Mouse (Mus musculus) myocyte (in vitro differentiated cells): ENCODE results near the gene 6330409D20Rik. TPM values are rescaled to one million over a fixed set of nuclear protein-coding genes. Genes with fewer than 3 reads are reported as not detected.
A peak's percentile ranks its signal among the peaks of the same experiment; 100 is the strongest.

Experiments
- H3K27me3 ChIP-seq: one replicate; pipeline ENCODE4 v1.6.1; 2011; ENCODE audit not compliant: control insufficient read depth, insufficient read depth, insufficient read length
- H3K36me3 ChIP-seq: one replicate; pipeline ENCODE4 v1.6.1; 2011; ENCODE audit not compliant: control insufficient read depth, insufficient read depth
- H3K4me2 ChIP-seq: one replicate; pipeline ENCODE4 v1.6.1; 2011; ENCODE audit warnings: low read depth, control low read depth
- H3K4me3 ChIP-seq: one replicate; pipeline ENCODE4 v1.5.1; 2011; ENCODE audit warnings: mild to moderate bottlenecking, control low read depth, moderate library complexity
- H3K79me2 ChIP-seq: one replicate; pipeline ENCODE4 v1.6.1; 2011; ENCODE audit not compliant: control insufficient read depth, insufficient read depth
- H3ac ChIP-seq: one replicate; pipeline ENCODE4 v1.6.1; 2011; ENCODE audit not compliant: control insufficient read depth, insufficient read length
- CEBPB ChIP-seq: IDR thresholded peaks from 2 replicates; pipeline ENCODE4 v1.6.1; 2011; ENCODE audit warnings: mild to moderate bottlenecking, moderate library complexity; ENCODE audit not compliant: poor library complexity, insufficient read depth, severe bottlenecking
- E2F4 ChIP-seq: IDR thresholded peaks from one replicate; pipeline ENCODE4 v1.6.1; 2011; ENCODE audit warnings: mild to moderate bottlenecking, control low read depth, moderate library complexity; ENCODE audit not compliant: insufficient read depth
- MAX ChIP-seq: IDR thresholded peaks from one replicate; pipeline ENCODE4 v1.6.1; 2011; ENCODE audit warnings: low read depth, mild to moderate bottlenecking, control low read depth
- MYOD1 ChIP-seq, 3 experiments: IDR thresholded peaks; one replicate each; pipeline ENCODE4 v1.6.1; 2011; ENCODE audit warnings: control low read depth in 2 of 3, low read depth in 2 of 3, mild to moderate bottlenecking in 2 of 3, moderate library complexity in 1 of 3; ENCODE audit not compliant: insufficient read length in 2 of 3, control insufficient read depth in 1 of 3
- MYOG ChIP-seq, 3 experiments: IDR thresholded peaks; one replicate each; pipeline ENCODE4 v1.6.1; 2011; ENCODE audit warnings: control low read depth in 2 of 3, low read depth in 2 of 3, mild to moderate bottlenecking in 2 of 3; ENCODE audit not compliant: insufficient read length in 2 of 3, control insufficient read depth in 1 of 3, insufficient read depth in 1 of 3
- POLR2A ChIP-seq: IDR thresholded peaks from one replicate; pipeline ENCODE4 v1.6.1; 2011; ENCODE audit warnings: low read depth, mild to moderate bottlenecking, control low read depth, moderate library complexity; ENCODE audit not compliant: insufficient read length
- POLR2AphosphoS2 ChIP-seq: IDR thresholded peaks from one replicate; pipeline ENCODE4 v1.6.1; 2011; ENCODE audit warnings: low read depth, control low read depth; ENCODE audit not compliant: insufficient read length
- REST ChIP-seq: IDR thresholded peaks from one replicate; pipeline ENCODE4 v1.6.1; 2011; ENCODE audit warnings: mild to moderate bottlenecking, control low read depth, moderate library complexity; ENCODE audit not compliant: insufficient read depth, insufficient read length
- SRF ChIP-seq: IDR thresholded peaks from one replicate; pipeline ENCODE4 v1.6.1; 2011; ENCODE audit warnings: low read depth; ENCODE audit not compliant: control insufficient read depth, insufficient read length
- TCF12 ChIP-seq: IDR thresholded peaks from one replicate; pipeline ENCODE4 v1.6.1; 2011; ENCODE audit warnings: mild to moderate bottlenecking, control low read depth; ENCODE audit not compliant: poor library complexity, insufficient read depth, severe bottlenecking
- TCF3 ChIP-seq: IDR thresholded peaks from one replicate; pipeline ENCODE4 v1.6.1; 2011; ENCODE audit warnings: low read depth, control low read depth; ENCODE audit not compliant: insufficient read length
- USF1 ChIP-seq: IDR thresholded peaks from one replicate; pipeline ENCODE4 v1.6.1; 2011; ENCODE audit warnings: low read depth, mild to moderate bottlenecking, control low read depth, moderate library complexity
- polyA plus RNA-seq: library from polyadenylated mRNA; unstranded; fragments of >200 nt; fragmentation: generic; extraction: Trizol; gene quantifications from one replicate; pipeline ENCODE4 v1.2.1, GENCODE M21; 2012; ENCODE audit warnings: missing spikeins

6330409D20Rik gene
- polyA plus RNA-seq, 1 experiment, result not detected

DNA sequence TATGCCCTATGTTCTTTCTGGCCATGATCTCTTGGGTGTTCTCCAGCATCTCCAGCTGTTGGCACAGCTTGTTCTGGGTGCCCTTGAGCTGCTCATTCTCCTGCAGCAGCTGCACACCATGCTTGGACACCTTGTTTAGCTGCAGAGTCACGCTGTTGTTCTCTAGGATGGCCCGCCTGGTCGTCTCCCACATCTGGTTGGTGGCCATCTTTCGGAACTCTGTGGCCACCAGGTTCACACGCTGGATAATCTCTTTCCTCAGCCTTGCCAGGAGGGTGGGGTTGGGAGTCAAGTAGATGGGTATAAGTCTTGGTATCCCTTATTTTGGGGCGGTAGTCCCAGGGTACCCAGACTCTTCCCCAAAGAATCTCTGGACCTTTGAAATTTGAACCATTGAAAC is 38.9 kb upstream of the 6330409D20Rik start:
- H3K4me2 ChIP-seq, result no peak overlapping the region
- peaks cover 13% of the 10 kb centered on the region for H3K36me3 ChIP-seq
- H3K4me3 ChIP-seq, result no peak overlapping the region
- H3ac ChIP-seq, result no peak overlapping the region
- H3K79me2 ChIP-seq, result peaks cover 6% of the 10 kb centered on the region
- H3K27me3 ChIP-seq, result no peaks in the 10 kb centered on the region
- no peak for TF ChIP-seq TCF12
- no peak for TF ChIP-seq MYOG (IDR thresholded peaks at IDR 0.05; ENCODE audit: control insufficient read depth in 1 of 3, insufficient read depth in 1 of 3, insufficient read length in 2 of 3, low read depth in 2 of 3)
- no peak for TF ChIP-seq E2F4
- TF ChIP-seq CEBPB, result no peak
- TF ChIP-seq USF1, result no peak
- no peak for TF ChIP-seq POLR2AphosphoS2
- TF ChIP-seq MYOD1 (IDR thresholded peaks at IDR 0.05; ENCODE audit: control insufficient read depth in 1 of 3, insufficient read length in 2 of 3, low read depth in 2 of 3), result no peak
- no peak for TF ChIP-seq POLR2A
- TF ChIP-seq REST, result no peak
- no peak for TF ChIP-seq MAX
- TF ChIP-seq SRF, result no peak
- no peak for TF ChIP-seq TCF3

DNA sequence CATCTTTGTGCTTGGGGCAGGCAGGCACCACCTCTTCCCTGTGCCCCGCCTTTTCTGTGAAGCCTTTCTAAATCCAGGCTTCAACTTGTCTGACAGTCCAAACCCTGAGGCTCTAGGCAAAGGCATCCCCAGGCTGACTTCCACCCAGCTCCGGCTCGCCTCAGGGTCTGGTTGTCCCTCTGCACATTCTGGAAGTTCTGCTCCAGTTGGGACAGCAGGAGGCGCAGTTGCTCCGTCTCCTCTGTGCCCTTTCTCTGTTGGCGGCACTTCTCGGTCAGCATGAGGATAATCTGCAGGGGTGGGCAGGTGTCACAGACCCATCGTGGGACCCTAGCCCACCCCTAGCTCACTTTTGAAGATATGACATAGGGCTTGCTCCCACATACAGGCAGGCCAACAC is 38.3 kb upstream of the 6330409D20Rik start:
- TF ChIP-seq E2F4, result no peak
- no peak for TF ChIP-seq REST
- TF ChIP-seq CEBPB, result no peak
- TF ChIP-seq USF1, result no peak
- TF ChIP-seq TCF12, result no peak
- no peak for TF ChIP-seq POLR2A
- no peak for TF ChIP-seq POLR2AphosphoS2
- no peak for TF ChIP-seq MYOD1 (IDR thresholded peaks at IDR 0.05; ENCODE audit: control insufficient read depth in 1 of 3, insufficient read length in 2 of 3, low read depth in 2 of 3)
- peaks cover 6% of the 10 kb centered on the region for H3K79me2 ChIP-seq
- peaks cover 13% of the 10 kb centered on the region for H3K36me3 ChIP-seq
- no peak overlapping the region for H3ac ChIP-seq
- no peak overlapping the region for H3K4me2 ChIP-seq
- no peak overlapping the region for H3K4me3 ChIP-seq
- no peaks in the 10 kb centered on the region for H3K27me3 ChIP-seq

DNA sequence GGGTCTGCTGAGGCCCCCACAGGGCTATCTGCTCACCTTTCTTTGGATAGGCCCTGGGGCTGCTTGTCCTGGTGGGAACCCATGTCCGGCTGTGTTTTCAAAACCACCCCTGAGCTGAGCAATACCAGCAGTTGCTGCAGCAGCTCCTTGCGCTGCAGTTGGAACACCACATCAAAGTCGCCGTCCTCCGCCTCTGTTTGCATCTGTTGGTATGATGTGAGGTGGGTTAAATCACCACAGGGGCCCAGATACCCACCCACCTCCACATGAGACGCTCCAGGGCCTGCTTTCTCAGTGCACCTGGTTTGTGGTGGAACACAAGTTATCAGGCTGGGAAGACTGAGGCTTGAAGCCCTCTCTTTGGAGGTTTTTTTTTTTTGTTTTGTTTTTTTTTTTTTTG is 37.3 kb upstream of the 6330409D20Rik start:
- Histone ChIP-seq H3K4me2 (no peak overlapping the region), H3K4me3 (no peak overlapping the region), H3K79me2 (peaks cover 6% of the 10 kb centered on the region), H3K36me3 (peaks cover 13% of the 10 kb centered on the region), H3K27me3 (no peaks in the 10 kb centered on the region), H3ac (no peak overlapping the region)
- TF ChIP-seq MAX (no peak), POLR2AphosphoS2 (no peak)

GRCm38 (mm10) chr2:32776192-32776591 is 35.4 kb upstream of the 6330409D20Rik start:
- Histone ChIP-seq H3ac (peak overlapping the region; percentile 21), H3K4me3 (peak overlapping the region; percentile 71), H3K36me3 (peaks cover 13% of the 10 kb centered on the region), H3K79me2 (peaks cover 6% of the 10 kb centered on the region), H3K27me3 (no peaks in the 10 kb centered on the region), H3K4me2 (peak overlapping the region; percentile 75)
- TF ChIP-seq POLR2A, result peak; percentile 51
- no peak for TF ChIP-seq REST
- no peak for TF ChIP-seq TCF3
- no peak for TF ChIP-seq POLR2AphosphoS2
- TF ChIP-seq MYOD1 (IDR thresholded peaks at IDR 0.05; ENCODE audit: control insufficient read depth in 1 of 3, insufficient read length in 2 of 3, low read depth in 2 of 3), result peak in 1 of 3 experiments; percentile 2
- peak in 1 of 3 experiments; percentile 45 for TF ChIP-seq MYOG (IDR thresholded peaks at IDR 0.05; ENCODE audit: control insufficient read depth in 1 of 3, insufficient read depth in 1 of 3, insufficient read length in 2 of 3, low read depth in 2 of 3)

DNA sequence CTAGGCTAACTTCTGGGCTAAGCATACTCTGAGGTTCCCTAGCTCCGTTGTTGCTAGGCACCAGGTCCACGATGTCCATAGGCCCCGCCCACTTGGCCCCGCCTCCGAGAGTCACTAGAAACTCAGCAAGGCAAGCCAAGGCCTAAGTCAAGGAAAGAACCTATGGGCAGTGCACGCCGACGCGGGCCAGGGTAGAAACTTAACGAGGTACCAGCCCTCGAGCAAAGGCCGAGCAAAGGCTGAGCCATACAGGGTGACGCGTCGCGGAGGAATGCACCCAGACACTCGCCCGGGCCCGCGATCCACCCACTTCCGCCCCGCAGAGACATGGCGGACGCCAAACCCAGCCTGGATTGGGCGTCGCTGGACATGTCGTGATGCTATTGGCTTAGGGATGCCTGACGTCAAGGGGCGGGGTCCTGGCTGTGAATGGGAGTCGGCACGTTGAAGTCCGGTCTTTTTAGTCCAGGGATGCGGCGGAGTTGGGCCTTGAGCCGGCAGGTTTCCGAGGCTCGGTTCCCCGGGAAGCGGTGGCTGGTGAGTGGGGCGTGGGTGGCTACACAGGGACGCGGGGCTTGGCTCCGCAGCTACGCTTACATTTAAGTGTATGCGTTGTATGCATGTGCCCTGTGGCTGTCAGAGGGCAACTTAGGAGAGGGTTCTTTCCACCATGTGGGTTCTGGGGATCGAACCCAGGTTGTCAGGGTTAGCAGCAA is 34.7 kb upstream of the 6330409D20Rik start, which contains the start of the genes Ttc16 and Ptrh1:
Gene Ttc16, minus strand, starts transcription at position 275 of the 716 bp plus-strand sequence.
Gene Ptrh1, plus strand, starts transcription at position 428 of the 716 bp plus-strand sequence.
- Histone ChIP-seq H3K4me3 (peak within 1 kb of the TSS; percentile 71), H3ac (peak within 1 kb of the TSS; percentile 21), H3K79me2 (peaks cover 6% of the 10 kb centered on the region), H3K36me3 (peaks cover 13% of the 10 kb centered on the region), H3K27me3 (no peaks in the 10 kb centered on the region), H3K4me2 (peak within 1 kb of the TSS; percentile 85)
- TF ChIP-seq USF1 (no peak), CEBPB (no peak), TCF3 (no peak), POLR2AphosphoS2 (peak; percentile 83), POLR2A (peak; percentile 92), REST (no peak), SRF (peak; percentile 80)
